Mouse (Mus musculus) myocyte (in vitro differentiated cells): ENCODE results near the gene Fam178b.

Experiments used
- MYOD1 ChIP-seq, 3 experiments: IDR thresholded peaks; one replicate each; pipeline ENCODE4 v1.6.1; 2011; ENCODE audit warnings: control low read depth in 2 of 3, low read depth in 2 of 3, mild to moderate bottlenecking in 2 of 3, moderate library complexity in 1 of 3; ENCODE audit not compliant: insufficient read length in 2 of 3, control insufficient read depth in 1 of 3
- POLR2A ChIP-seq: IDR thresholded peaks from one replicate; pipeline ENCODE4 v1.6.1; 2011; ENCODE audit warnings: low read depth, mild to moderate bottlenecking, control low read depth, moderate library complexity; ENCODE audit not compliant: insufficient read length

- TF ChIP-seq POLR2A = no peak
- TF ChIP-seq MYOD1 (IDR thresholded peaks at IDR 0.05; ENCODE audit: control insufficient read depth in 1 of 3, insufficient read length in 2 of 3, low read depth in 2 of 3) = no peak
These were observed 26.3 kb upstream of the Fam178b start for GRCm38 (mm10) chr1:36709055-36709853.
